Mouse (Mus musculus) retina, adult 2 months (tissue): ENCODE measurements around the gene Tubb1.

Source experiments
- DNase-seq: peaks from one replicate; pipeline ENCODE4 v3.0.0-alpha.2; 2012; ENCODE audit warnings: low read depth, low spot score

Tubb1 gene

GRCm38 (mm10) chr2:174502321-174502720, 51.8 kb downstream of the Tubb1 start:
- no peak for DNase-seq

- no peak for DNase-seq
These were observed 52.5 kb downstream of the Tubb1 start for GRCm38 (mm10) chr2:174502831-174503460.
